Mouse (Mus musculus): ENCODE measurements around the gene Eno1.

DNA sequence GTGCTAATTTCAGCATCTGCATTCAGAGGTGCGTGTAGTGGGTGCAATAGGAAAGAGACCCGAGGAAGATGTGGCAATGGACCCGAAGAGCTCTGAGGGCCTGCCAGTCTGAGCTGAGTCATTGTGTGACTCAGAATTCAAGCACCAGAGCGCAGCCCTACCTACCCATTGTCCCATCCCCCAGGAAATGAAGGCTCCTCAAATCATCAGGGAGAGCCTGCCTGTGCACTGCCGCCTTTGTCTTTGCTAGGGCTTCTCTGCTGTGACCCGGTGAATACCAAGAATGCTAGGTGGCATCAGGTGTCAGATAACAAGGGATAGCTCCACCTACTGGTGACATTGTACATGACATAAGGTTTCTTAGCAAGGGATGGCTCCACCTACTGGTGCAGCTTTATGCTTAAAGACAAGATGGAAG, 3.4 kb downstream of the Eno1 start:
- TF ChIP-seq CTCF (IDR thresholded peaks at IDR 0.05; ENCODE audit: borderline replicate concordance, insufficient read depth, low read length) = peak; percentile 31; the same call in 1 of the 2 replicates
- TF ChIP-seq POLR2A (IDR thresholded peaks at IDR 0.05; ENCODE audit: low read depth, low read length) = peak; percentile 47; the same call in 1 of the 2 replicates
